Mouse (Mus musculus) brain, adult 10 weeks (tissue): ENCODE measurements around the gene S1pr1. TPM values are rescaled to one million over a fixed set of nuclear protein-coding genes. Genes with fewer than 3 reads are reported as not detected.

Experiments used
- polyA plus RNA-seq: library from polyadenylated mRNA; stranded (reverse); fragments of 350-450 nt; fragmentation: Illumina TruSeq; extraction: RNeasy Lipid Tissue Mini Kit (QIAGEN cat#74804); gene quantifications from one replicate; pipeline ENCODE4 v1.2.3, GENCODE M21; 2015; ENCODE audit warnings: low read depth, low replicate concordance

Gene S1pr1
- 144 TPM for polyA plus RNA-seq

DNA sequence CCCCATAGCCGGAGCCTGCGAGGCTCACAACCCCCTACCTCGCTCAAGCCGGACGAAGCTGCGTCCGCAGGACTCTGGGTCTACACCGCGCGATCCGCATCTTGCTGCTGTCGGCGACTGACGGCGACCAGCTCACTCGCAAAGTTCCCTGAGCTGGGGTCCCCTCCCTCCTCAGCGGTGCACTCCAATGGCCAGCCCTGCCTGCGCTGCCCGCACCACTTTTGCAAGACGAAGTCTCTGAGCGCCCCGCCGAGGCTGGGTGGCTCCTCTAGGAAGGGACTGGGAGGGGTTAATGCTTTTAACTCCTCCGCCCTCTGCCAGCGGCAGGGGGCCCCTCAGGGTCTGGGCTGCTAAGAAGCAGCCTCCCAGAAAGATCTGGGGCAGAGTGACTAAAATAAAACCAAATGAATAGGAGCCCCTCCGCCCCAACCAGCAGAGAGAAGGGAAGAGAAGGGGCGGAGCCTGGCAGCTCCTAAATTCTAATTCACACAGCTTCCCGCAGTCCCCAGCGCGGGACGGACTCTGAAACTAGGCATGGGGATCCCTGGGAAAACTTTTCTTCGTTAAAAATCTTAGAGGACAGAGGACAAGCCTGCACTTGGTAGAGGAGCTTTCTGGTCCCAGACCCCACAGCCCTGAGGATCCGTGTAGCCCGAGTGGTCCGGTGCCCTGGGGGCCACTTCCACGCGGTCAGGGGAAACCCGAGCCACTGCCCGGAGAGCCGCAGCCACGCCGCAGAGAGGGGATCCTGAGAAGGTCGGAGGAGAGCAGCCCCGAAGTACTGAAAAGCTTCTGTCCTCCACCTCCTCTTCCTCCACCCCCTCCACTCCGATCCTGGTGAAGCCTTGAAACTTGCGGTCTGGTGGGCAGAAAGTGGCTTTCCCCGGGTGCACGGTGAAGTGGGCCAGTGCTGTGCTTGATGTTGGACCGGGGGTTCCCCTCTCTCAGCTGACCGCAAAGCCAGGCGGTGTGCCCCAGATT lies at the start of gene S1pr1:
S1pr1 (minus strand) TSS at position 402 of the 981 bp plus-strand sequence.

Other genes starting within 250 kb of the S1pr1 start
- gene Dph5, start 172.8 kb upstream of the S1pr1 start, polyA plus RNA-seq: 15.1 TPM